Mouse (Mus musculus): ENCODE measurements around the gene Mtnr1a. TPM values are rescaled to one million over a fixed set of nuclear protein-coding genes. Genes with fewer than 3 reads are reported as not detected.
"Not testable (repeated sequence)": the region's sequence is repeated elsewhere in the genome, so short reads cannot be mapped to it uniquely, and the experiment has no call there.

The Mtnr1a gene
- total RNA-seq (2017) = not detected in 3 replicates

DNA sequence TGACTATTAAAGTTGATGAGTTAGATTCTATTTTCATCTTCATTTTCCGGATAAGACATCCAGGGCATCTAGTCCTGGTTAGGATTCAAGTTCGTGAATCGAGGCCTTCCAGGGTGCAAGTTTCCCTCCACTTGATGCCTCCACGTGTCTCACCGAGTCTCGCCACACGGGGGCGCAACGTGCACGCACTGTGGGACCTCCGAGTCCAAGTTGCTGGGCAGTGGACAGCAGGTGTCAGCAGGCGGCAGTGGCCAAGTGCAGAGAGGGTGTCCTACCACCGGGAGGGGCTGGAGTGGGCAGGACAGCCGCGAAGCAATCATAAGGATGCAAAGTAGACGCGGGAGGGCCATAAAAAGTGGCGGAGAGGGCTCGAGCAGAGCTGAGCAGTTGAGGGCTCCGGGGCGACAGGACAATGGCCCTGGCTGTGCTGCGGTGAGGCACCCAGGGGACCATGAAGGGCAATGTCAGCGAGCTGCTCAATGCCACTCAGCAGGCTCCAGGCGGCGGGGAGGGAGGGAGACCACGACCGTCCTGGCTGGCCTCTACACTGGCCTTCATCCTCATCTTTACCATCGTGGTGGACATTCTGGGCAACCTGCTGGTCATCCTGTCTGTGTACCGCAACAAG, at the start of gene Mtnr1a:
Mtnr1a (plus strand) TSS at position 379 of the 628 bp plus-strand sequence.
- no peak for ATAC-seq (replicated peaks; ENCODE audit: insufficient number of reproducible peaks, low FRiP score, low TSS enrichment, poor library complexity, severe bottlenecking)

DNA sequence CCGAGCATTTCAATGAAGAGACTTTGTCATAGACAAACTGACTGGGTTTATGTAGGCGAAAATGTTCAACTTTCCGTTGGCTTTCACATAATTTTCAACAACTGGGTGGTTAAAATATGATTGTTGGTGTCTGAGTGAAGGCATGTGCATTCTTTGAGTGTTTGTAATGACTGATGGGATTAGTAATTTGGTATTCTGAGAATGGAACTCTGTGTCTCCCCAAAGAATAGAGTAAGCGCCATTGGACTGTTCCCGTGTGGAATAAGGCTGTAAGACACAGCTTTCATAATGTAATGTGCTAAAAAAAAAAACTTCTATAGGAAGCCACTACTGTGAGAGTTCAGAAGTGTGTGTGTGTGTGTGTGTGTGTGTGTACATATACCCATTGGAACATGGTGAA, 49.7 kb upstream of the Mtnr1a start:
- no peak for ATAC-seq (replicated peaks; ENCODE audit: insufficient number of reproducible peaks, low FRiP score, low TSS enrichment, poor library complexity, severe bottlenecking)

DNA sequence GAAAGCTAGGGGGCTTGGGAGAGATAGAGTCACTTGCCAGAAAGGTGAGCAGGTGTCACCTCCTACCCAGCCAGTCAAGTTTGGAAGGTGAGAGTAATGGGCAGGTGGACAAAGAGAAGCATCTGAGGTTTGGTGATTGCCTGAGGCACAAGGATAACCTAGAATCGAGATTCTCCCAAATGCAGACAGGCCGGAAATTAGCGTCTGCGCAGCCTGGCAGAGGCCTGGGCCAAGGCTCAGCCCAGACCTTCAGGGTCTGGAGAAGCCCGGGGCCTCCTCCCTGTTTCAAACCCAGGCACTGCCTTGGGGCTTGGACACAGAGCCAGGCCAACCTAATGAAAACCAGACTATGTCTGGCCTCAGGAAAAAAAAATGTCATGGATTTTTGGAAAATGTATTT, 47.8 kb upstream of the Mtnr1a start:
- ATAC-seq (replicated peaks; ENCODE audit: insufficient number of reproducible peaks, low FRiP score, low TSS enrichment, poor library complexity, severe bottlenecking) = no peak

DNA sequence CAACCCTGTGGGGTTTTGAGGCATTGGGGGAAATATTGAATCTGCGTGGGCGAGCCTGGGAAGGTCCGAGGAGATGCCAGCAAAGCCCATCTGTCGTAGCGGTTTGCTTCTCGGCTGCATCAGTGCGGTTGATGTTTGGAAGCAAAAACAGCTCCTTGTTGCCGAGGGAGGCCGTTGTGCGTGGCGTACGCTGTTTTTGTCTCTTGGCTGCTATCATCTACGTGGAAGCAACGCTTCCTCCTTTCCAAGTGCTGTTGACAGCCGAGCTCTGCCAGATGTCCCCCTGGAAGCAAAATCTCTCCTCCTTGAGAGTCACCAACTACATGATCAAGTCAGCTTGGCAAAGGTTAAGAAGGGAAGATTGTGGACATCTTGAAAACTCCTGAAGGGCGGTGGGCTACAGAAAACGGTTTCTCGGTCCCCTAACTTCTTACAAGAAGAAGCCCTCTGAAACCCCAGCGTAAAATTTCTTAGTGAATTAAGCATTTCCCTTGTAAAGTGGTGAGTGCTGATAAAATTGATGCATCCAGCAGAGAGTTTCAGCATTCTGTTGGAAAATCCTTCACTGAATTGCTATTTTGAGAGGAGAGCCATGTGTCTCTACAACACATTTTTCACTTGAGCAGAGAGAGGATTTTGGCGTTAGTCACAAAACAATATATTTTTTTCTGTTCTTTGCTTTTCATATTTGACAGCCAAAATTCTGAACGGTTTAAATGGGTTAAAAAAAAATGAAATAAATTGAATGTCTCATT, 46.8 kb upstream of the Mtnr1a start:
- no peak for ATAC-seq (replicated peaks; ENCODE audit: insufficient number of reproducible peaks, low FRiP score, low TSS enrichment, poor library complexity, severe bottlenecking)

DNA sequence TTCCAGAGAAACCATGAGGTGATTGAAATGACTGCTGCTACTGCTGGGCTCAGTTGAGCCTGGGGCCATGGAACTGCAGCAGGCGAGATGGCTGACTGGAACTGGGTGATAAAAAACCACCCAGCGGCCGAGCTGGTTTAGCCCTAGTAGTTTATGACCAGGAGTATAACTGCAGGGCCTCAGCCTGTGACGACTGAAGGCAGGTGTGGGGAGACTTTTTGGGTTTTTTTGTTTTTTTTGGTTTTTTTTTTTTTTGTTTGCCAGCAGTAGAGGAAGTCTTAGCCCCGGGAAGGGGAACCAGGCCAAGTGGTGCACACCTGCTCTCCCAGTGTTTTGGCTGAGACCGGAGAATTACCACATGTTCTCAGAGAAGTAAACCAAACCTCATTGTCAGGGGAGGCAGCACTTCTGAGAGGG, 40.8 kb upstream of the Mtnr1a start:
- ATAC-seq (replicated peaks; ENCODE audit: insufficient number of reproducible peaks, low FRiP score, low TSS enrichment, poor library complexity, severe bottlenecking) = no peak

DNA sequence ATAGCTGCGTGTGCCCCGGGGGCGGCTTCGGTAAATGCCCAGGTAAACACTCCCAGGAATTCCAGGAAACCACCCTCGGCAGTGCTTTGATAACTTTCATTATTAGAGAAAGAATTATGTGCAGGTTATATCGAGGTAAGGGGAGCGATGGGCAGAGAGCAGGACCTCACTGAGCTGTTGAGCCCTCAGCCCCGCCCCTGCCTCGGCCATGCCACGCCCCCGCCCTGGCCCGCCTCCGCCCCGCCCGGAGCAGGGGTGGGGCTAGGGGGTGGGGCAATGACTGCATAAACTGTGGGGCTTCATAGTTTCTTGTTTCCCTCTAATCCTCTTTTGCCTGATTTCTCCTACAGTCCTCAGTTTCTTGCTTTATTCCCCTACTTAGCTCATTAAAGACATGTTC, 30.6 kb upstream of the Mtnr1a start:
- no peak for ATAC-seq (replicated peaks; ENCODE audit: insufficient number of reproducible peaks, low FRiP score, low TSS enrichment, poor library complexity, severe bottlenecking)

DNA sequence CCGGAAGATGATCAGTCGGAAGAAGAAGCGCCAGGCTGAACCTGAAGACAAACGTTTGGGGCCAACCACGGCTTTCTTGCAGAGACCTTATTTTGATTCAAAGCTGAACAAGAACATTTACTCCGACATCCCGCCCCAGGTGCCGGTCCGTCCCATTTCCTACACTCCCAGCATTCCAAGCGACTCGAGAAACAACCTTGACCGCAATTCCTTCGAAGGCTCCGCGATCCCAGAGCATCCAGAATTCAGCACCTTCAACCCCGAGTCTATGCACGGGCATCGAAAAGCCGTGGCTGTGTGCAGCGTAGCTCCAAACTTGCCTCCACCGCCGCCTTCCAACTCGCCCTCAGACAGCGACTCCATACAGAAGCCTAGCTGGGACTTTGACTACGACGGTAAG, 24.8 kb upstream of the Mtnr1a start:
- no peak for ATAC-seq (replicated peaks; ENCODE audit: insufficient number of reproducible peaks, low FRiP score, low TSS enrichment, poor library complexity, severe bottlenecking)

DNA sequence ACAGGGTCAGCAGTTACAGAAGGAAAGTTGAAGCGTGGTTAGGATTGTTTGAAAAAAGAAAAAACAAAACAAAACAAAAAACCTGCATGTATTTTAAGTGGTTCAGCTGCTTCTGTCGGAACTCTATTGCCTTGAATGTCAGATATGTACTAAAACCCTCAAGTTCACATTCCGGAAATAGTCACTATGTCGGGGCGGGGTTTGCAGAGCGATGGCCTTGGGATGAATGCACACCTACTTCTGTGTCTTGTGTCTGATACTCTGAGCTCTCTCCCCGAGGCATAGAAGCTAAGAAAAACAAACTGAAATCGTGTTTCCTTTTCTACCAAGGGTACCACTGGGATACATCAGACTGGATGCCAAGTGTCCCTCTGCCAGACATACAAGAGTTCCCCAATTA, 18.5 kb upstream of the Mtnr1a start:
- ATAC-seq (replicated peaks; ENCODE audit: insufficient number of reproducible peaks, low FRiP score, low TSS enrichment, poor library complexity, severe bottlenecking) = no peak

DNA sequence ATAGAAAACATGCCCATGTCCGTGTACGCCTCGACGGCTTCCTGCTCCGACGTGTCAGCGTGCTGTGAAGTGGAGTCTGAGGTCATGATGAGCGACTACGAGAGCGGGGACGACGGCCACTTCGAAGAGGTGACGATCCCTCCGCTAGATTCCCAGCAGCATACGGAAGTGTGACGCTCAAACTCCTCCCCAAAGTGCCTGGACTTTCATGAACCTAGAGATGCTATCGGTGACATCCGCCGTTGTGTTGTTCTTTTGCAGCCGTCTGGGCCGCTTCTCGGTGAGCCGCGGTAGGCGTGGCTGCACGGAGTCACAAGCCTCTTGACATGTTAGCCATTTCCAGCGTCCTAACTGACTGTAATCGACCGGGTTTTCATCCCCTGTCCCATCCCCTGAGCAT, 17.7 kb upstream of the Mtnr1a start:
- ATAC-seq (replicated peaks; ENCODE audit: insufficient number of reproducible peaks, low FRiP score, low TSS enrichment, poor library complexity, severe bottlenecking) = no peak

DNA sequence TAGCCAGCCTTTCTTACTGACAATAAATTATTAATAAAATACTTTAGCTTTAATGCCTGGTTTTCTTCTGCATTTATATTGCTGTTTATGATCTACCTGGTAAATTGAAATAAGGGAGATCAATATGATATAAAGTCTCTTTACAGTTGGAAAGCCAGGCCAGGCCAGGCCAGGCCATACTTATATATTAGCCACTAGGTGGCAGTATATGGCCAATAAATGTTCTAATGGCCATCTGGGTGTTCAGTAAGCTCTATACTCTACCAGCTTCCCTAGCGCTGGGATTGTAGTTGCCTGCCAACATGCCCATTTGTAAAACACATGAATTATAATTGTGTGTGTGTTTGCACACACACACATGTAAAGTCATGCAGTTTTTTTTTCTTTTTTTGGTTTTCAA, 16.7 kb upstream of the Mtnr1a start:
- ATAC-seq (replicated peaks; ENCODE audit: insufficient number of reproducible peaks, low FRiP score, low TSS enrichment, poor library complexity, severe bottlenecking) = no peak

DNA sequence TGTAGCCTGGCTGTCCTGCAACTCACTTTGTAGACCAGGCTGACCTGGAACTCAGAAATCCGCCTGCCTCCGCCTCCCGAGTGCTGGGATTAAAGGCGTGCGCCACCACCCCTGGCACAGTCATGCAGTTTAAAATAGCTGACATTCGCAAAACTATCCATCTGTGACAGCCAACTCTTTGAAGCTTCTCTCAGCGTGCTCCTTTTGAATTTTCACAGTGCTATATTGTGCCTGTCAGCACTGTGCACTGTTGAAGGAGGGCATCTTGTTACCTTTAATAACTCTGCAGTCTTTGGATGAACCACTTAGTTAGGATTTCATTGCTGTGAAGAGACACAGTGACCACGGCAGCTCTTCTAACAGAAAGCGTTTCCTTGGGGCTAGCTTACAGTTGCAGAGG, 16.3 kb upstream of the Mtnr1a start:
- no peak for ATAC-seq (replicated peaks; ENCODE audit: insufficient number of reproducible peaks, low FRiP score, low TSS enrichment, poor library complexity, severe bottlenecking)

DNA sequence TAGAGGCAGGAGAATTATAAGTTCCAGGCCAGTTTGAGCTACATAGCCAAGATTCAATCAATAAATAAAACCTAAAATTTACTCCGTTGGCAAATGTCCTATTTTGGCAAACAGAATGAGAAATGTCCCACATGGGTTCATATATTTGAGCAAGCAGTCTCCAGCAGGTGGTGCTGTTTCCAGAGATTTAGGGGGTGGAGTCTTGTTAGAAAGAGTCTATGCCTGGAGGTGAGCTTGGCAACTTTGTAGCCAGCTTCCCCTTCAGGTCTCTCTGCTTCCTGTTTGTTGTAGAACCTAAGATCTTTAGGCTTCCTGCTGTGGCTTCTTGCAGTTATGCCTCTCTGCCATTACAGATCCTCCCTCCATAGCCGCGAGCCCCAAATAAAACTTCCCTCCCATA, 13.4 kb upstream of the Mtnr1a start:
- no peak for ATAC-seq (replicated peaks; ENCODE audit: insufficient number of reproducible peaks, low FRiP score, low TSS enrichment, poor library complexity, severe bottlenecking)

DNA sequence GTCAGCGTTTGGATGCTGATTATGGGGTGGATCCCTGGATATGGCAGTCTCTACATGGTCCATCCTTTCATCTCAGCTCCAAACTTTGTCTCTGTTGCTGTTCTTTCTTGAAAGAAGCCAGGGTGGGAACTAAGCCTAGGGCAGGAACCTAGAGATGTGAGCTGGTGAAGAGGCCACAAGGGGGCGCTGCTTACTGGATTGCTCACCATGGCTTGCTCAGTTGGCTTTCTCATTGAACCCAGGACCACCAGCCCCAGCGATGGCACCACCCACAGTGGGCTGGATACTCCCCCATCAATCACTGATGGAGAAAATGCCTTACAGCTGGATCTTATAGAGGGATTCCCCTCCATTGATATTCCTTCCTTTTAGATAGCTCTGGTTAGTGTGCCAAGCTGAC, 12.1 kb upstream of the Mtnr1a start:
- ATAC-seq (replicated peaks; ENCODE audit: insufficient number of reproducible peaks, low FRiP score, low TSS enrichment, poor library complexity, severe bottlenecking) = no peak

DNA sequence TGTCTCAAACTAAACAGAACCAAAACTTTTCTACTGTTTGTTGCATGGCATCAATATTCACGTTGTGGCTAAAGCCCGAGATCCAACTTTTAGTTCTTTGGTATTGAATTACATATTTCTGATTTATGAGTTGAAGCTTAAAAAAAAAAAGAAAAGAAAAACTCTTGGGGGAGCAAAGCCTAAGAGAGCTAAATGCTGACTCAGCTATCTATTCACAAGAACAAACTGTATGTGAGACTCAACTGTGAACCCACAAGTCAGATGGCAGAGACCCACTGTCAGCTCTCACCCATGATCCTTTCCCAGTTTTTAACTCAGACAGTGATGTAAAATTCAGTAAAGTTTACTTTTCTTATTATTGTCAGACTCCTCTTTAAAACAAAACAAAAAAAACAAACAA, 8.9 kb upstream of the Mtnr1a start:
- no peak for ATAC-seq (replicated peaks; ENCODE audit: insufficient number of reproducible peaks, low FRiP score, low TSS enrichment, poor library complexity, severe bottlenecking)

DNA sequence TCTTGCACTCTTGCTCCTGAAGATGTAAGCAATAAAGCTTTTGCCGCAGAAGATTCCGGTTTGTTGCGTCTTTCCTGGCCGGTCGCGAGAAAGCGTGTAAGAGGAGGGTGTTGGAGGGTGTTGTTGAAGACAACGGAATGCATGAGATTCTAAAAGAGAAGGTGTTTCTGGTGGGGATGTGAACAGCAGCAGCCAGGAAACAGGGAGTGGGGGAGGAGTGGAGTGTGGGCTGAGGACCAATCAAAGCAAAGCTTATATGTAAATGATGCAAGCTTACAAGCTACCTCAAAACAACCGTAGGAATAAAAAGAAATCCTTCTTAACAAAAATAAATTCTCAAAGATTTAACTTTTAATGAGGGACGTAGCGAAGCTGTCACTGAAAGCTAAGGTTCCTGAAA, 6.6 kb upstream of the Mtnr1a start:
- ATAC-seq (replicated peaks; ENCODE audit: insufficient number of reproducible peaks, low FRiP score, low TSS enrichment, poor library complexity, severe bottlenecking) = no peak

DNA sequence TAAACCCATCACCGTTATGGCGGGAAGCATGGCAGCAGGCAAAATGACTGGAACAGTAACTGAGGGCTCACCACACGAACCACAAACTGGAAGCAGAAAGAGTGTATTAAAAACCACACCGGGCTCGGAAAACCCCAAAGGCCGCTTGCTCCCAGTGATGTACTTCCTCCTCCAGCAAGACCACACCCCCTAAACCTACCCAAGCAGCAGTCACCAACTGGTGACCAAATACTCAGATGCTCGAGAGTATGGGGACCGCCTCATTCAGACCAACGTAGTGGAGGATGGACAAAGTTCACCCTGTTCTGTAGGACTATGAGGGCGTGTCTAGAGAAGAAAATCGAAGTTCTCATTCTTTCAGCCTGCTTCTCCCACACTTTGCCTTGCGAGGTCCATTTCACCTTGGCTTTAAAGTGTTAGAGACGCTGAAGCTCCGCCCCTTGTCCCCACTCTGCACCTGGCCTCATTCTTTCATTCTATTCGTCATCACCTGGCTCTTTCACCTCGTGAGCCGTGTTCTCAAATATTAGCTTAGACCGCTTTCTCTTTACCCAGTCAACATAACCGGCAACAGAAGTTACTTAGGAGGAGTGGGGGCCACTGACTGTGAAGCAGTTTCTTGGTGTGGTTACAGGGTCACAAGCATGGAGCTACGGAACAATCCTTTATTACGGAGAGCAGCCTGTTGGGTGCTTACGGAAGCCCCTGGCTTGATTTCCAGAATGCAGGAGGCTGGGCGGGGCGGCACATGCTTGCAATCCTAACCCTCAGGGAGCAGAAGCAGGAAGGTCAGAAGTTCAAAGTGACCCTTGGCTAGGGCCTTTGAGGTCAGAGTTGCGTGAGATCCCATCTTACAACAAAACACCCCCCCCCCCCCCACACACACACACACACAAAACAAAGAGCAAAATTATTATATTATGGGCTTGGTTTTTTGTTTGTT, 5.7 kb upstream of the Mtnr1a start:
- ATAC-seq (replicated peaks; ENCODE audit: insufficient number of reproducible peaks, low FRiP score, low TSS enrichment, poor library complexity, severe bottlenecking) = no peak

DNA sequence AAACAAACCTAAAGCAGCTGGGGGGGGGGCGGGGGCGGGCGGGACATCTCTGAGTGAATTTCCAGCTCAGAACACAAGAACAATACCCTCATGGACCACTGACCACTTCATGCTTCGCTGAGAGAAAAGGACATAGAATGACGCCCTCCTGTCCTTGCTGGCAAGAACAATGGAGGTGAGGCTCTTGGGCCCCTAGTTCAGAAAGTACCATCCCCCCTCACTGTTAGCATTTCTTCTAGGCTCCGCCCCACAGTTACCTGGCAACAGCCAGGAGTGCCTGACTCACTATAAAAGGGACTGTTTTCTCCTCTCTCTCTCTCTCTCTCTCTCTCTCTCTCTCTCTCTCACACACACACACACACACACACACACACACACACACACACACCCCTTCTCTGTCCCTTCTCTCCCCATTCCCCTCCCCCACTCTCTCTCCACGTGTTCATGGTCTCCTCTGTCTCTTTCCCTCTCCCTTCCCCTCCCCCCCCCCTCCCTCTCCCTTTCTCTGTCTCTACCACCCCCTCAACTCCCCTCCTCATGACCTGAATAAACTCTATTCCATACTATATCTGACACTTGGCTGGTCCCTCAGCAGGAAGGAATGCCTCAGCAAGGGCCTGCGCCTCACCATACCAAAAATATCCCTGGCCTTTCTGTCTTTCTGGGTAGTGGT, 4.6 kb upstream of the Mtnr1a start:
- ATAC-seq (replicated peaks; ENCODE audit: insufficient number of reproducible peaks, low FRiP score, low TSS enrichment, poor library complexity, severe bottlenecking) = no peak

DNA sequence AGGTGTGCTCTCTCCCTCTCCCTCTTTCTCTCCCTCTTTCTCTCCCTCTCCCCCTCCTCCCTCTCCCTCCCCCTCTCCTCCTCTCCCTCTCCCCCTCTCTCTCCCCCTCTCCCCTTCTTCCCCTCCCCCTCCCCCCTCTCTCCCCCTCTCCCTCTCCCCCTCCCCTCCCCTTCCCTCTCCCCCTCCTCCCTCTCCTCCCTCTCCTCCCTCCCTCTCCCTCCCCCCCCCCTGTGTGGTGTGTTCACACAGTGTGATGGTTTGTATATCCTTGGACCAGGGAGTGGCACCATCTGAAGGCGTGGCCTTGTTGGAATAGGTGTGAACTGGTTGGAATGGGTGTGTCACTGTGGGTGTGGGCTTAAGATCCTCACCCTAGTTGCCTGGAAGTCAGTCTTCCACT, 3.5 kb upstream of the Mtnr1a start:
- not testable (repeated sequence) for ATAC-seq (replicated peaks; ENCODE audit: insufficient number of reproducible peaks, low FRiP score, low TSS enrichment, poor library complexity, severe bottlenecking)

DNA sequence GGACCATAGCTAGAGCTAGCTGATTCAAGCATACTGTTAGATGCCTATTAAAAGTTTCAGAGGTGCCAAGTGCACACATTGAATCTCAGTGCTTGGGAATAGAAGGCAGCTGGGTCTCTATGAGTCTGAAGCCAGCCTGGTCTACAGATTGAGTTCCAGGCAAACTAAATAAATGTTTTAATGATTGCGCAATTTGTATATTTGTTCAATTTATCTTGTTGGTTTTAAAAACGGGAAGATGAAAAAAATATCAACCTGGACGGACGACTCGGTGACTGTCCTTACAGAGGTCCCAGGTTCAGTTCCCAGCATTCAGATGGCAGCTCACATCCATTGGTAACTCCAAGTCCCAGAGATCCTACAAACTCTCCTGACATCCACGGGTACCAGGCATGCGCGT, 2.0 kb downstream of the Mtnr1a start:
- ATAC-seq (replicated peaks; ENCODE audit: insufficient number of reproducible peaks, low FRiP score, low TSS enrichment, poor library complexity, severe bottlenecking) = no peak
